Mouse (Mus musculus) olfactory bulb, adult 2 months (tissue): Measurements from ENCODE around the gene Ropn1l.

ENCODE experiments used
- CTCF ChIP-seq: fragments of 200-500 bp; IDR thresholded peaks from 2 replicates; pipeline ENCODE4 v1.5.1; 2012; ENCODE audit warnings: low read depth, mild to moderate bottlenecking, low read length, moderate library complexity; ENCODE audit not compliant: insufficient read depth
- POLR2A ChIP-seq: fragments of 200-500 bp; IDR thresholded peaks from 2 replicates; pipeline ENCODE4 v1.6.1; 2012; ENCODE audit warnings: mild to moderate bottlenecking, low read depth, low read length, moderate library complexity; ENCODE audit not compliant: insufficient read depth

GRCm38 (mm10) chr15:31431847-31432246, 21.7 kb downstream of the Ropn1l start:
- TF ChIP-seq POLR2A = no peak
- no peak for TF ChIP-seq CTCF
